Mouse (Mus musculus) cerebellum, adult 9-11 months (tissue): Measurements from ENCODE around the gene Cfp.

Source experiments
- DNase-seq: peaks from one replicate; pipeline ENCODE4 v3.0.0; 2022

The Cfp gene

GRCm38 (mm10) chrX:20931364-20931763 lies at the start of gene Cfp:
TSS of gene Cfp (minus strand) at chrX:20931555.
- no peak for DNase-seq

GRCm38 (mm10) chrX:20980901-20981300 lies 49.5 kb upstream of the Cfp start:
- DNase-seq: no peak

- DNase-seq: peak; percentile 91
Measured at GRCm38 (mm10) chrX:20961477-20962378, 30.4 kb upstream of the Cfp start, which contains the start of gene Uxt. TSS of gene Uxt (minus strand) at chrX:20962017.

- DNase-seq: peak; percentile 95
Measured at GRCm38 (mm10) chrX:20950191-20950880, 19.0 kb upstream of the Cfp start, which contains the start of gene Elk1. TSS of gene Elk1 (minus strand) at chrX:20950608.

GRCm38 (mm10) chrX:20946055-20946454 lies 14.7 kb upstream of the Cfp start:
- DNase-seq: peak; percentile 65

GRCm38 (mm10) chrX:20931963-20932362 lies 608 bp upstream of the Cfp start:
- no peak for DNase-seq

- no peak for DNase-seq
Measured at GRCm38 (mm10) chrX:20929859-20930258, 1.5 kb downstream of the Cfp start.

GRCm38 (mm10) chrX:20924976-20925375 lies 6.4 kb downstream of the Cfp start:
- DNase-seq: no peak

- no peak for DNase-seq
Measured at GRCm38 (mm10) chrX:20923506-20923905, 7.8 kb downstream of the Cfp start.

- DNase-seq: no peak
Measured at GRCm38 (mm10) chrX:20921366-20921765, 10.0 kb downstream of the Cfp start.

- peak; percentile 95 for DNase-seq
Measured at GRCm38 (mm10) chrX:20920844-20921364, 10.5 kb downstream of the Cfp start, which contains the start of gene Syn1. TSS of gene Syn1 (minus strand) at chrX:20921004.

- DNase-seq: no peak
Measured at GRCm38 (mm10) chrX:20920249-20920843, 11.0 kb downstream of the Cfp start.

- DNase-seq: no peak
Measured at GRCm38 (mm10) chrX:20915075-20915474, 16.3 kb downstream of the Cfp start.

- DNase-seq: no peak
Measured at GRCm38 (mm10) chrX:20913726-20914125, 17.6 kb downstream of the Cfp start.

GRCm38 (mm10) chrX:20910074-20910473 lies 21.3 kb downstream of the Cfp start:
- DNase-seq: no peak
